Mouse (Mus musculus): ENCODE results near the gene Arid1b. TPM values are rescaled to one million over a fixed set of nuclear protein-coding genes. Genes with fewer than 3 reads are reported as not detected.

Arid1b gene
- polyA plus RNA-seq, 1 experiment = 9.1 TPM

DNA sequence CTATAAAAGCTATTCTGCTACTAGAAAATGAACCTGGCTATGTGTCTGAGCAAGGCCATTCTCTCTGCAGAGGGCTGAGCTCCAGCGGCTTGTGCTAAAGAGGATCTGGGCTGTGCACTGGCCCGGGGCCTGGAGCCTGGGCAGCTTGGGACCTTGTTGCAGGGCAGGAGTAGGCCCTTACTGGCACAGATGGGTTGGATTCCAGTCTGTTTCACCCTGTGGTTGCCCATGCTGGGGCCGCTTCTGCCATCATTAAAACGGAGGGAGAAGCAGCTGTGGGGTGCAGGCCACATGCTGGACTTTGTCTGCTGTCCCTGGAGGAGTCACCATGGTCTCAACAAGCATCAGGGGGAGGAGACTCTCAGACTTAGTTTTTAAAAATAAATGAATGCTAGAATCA lies 303.4 kb downstream of the Arid1b start:
- Histone ChIP-seq H3K4me3 (ENCODE audit: insufficient read depth, poor library complexity, severe bottlenecking) (no peak overlapping the region), H3K36me3 (ENCODE audit: control insufficient read depth, insufficient read depth) (peaks cover 6% of the 10 kb centered on the region), H3K79me2 (ENCODE audit: control insufficient read depth, insufficient read depth) (no peaks in the 10 kb centered on the region), H3K79me3 (ENCODE audit: low read depth) (no peaks in the 10 kb centered on the region), H3ac (ENCODE audit: control insufficient read depth, insufficient read length, low read depth) (no peak overlapping the region), H3K27me3 (ENCODE audit: control insufficient read depth, insufficient read depth, insufficient read length) (no peaks in the 10 kb centered on the region)
- TF ChIP-seq CTCF (IDR thresholded peaks at IDR 0.05; ENCODE audit: control insufficient read depth, insufficient read depth, insufficient read length) (no peak), MYOD1 (IDR thresholded peaks at IDR 0.05; ENCODE audit: control insufficient read depth, insufficient read length, low read depth) (no peak), MAX (IDR thresholded peaks at IDR 0.05) (no peak), FOSL1 (IDR thresholded peaks at IDR 0.05; ENCODE audit: insufficient read depth, low read length, poor library complexity, severe bottlenecking) (no peak), MYOG (IDR thresholded peaks at IDR 0.05; ENCODE audit: control insufficient read depth, extremely low read depth, insufficient read length) (no peak), CEBPB (IDR thresholded peaks at IDR 0.05; ENCODE audit: low read depth) (no peak), USF1 (IDR thresholded peaks at IDR 0.05; ENCODE audit: low read depth) (no peak)

GRCm38 (mm10) chr17:5297984-5298383 lies 303.9 kb downstream of the Arid1b start:
- H3K27me3 ChIP-seq (ENCODE audit: control insufficient read depth, insufficient read depth, insufficient read length) = no peaks in the 10 kb centered on the region
- no peaks in the 10 kb centered on the region for H3K79me2 ChIP-seq (ENCODE audit: control insufficient read depth, insufficient read depth)
- TF ChIP-seq MYOD1 (IDR thresholded peaks at IDR 0.05; ENCODE audit: control insufficient read depth, insufficient read length, low read depth) = no peak
- no peak for TF ChIP-seq CTCF (IDR thresholded peaks at IDR 0.05; ENCODE audit: control insufficient read depth, insufficient read depth, insufficient read length)
- TF ChIP-seq CEBPB (IDR thresholded peaks at IDR 0.05; ENCODE audit: low read depth) = no peak
- no peak for TF ChIP-seq MAX (IDR thresholded peaks at IDR 0.05)
- TF ChIP-seq MYOG (IDR thresholded peaks at IDR 0.05; ENCODE audit: control insufficient read depth, extremely low read depth, insufficient read length) = no peak
- no peaks in the 10 kb centered on the region for H3K79me3 ChIP-seq (ENCODE audit: low read depth)
- no peak overlapping the region for H3ac ChIP-seq (ENCODE audit: control insufficient read depth, insufficient read length, low read depth)
- H3K36me3 ChIP-seq (ENCODE audit: control insufficient read depth, insufficient read depth) = peaks cover 6% of the 10 kb centered on the region
- H3K4me3 ChIP-seq (ENCODE audit: insufficient read depth, poor library complexity, severe bottlenecking) = no peak overlapping the region

GRCm38 (mm10) chr17:5298891-5299559 lies 304.9 kb downstream of the Arid1b start:
- H3K79me3 ChIP-seq (ENCODE audit: low read depth) = no peaks in the 10 kb centered on the region
- TF ChIP-seq MAX (IDR thresholded peaks at IDR 0.05) (no peak), CEBPB (IDR thresholded peaks at IDR 0.05; ENCODE audit: low read depth) (no peak)
- peaks cover 5% of the 10 kb centered on the region for H3K36me3 ChIP-seq (ENCODE audit: control insufficient read depth, insufficient read depth)

GRCm38 (mm10) chr17:5302971-5303746 lies 309.0 kb downstream of the Arid1b start:
- Histone ChIP-seq H3K79me2 (ENCODE audit: control insufficient read depth, insufficient read depth) (no peaks in the 10 kb centered on the region), H3K4me3 (ENCODE audit: insufficient read depth, poor library complexity, severe bottlenecking) (no peak overlapping the region), H3K79me3 (ENCODE audit: low read depth) (no peaks in the 10 kb centered on the region), H3ac (ENCODE audit: control insufficient read depth, insufficient read length, low read depth) (no peak overlapping the region), H3K36me3 (ENCODE audit: control insufficient read depth, insufficient read depth) (no peaks in the 10 kb centered on the region), H3K27me3 (ENCODE audit: control insufficient read depth, insufficient read depth, insufficient read length) (no peaks in the 10 kb centered on the region)
- TF ChIP-seq MYOD1 (IDR thresholded peaks at IDR 0.05; ENCODE audit: control insufficient read depth, insufficient read length, low read depth) (no peak), MAX (IDR thresholded peaks at IDR 0.05) (no peak), MYOG (IDR thresholded peaks at IDR 0.05; ENCODE audit: control insufficient read depth, extremely low read depth, insufficient read length) (no peak), USF1 (IDR thresholded peaks at IDR 0.05; ENCODE audit: low read depth) (no peak), CTCF (IDR thresholded peaks at IDR 0.05; ENCODE audit: control insufficient read depth, insufficient read depth, insufficient read length) (no peak), CEBPB (IDR thresholded peaks at IDR 0.05; ENCODE audit: low read depth) (no peak), FOSL1 (IDR thresholded peaks at IDR 0.05; ENCODE audit: insufficient read depth, low read length, poor library complexity, severe bottlenecking) (no peak)

More at GRCm38 (mm10) chr17:5298891-5299559, 304.9 kb downstream of the Arid1b start:
- no peak overlapping the region for H3K4me3 ChIP-seq (ENCODE audit: insufficient read depth, poor library complexity, severe bottlenecking)
- H3K79me2 ChIP-seq (ENCODE audit: control insufficient read depth, insufficient read depth) = no peaks in the 10 kb centered on the region
- no peaks in the 10 kb centered on the region for H3K27me3 ChIP-seq (ENCODE audit: control insufficient read depth, insufficient read depth, insufficient read length)
- no peak overlapping the region for H3ac ChIP-seq (ENCODE audit: control insufficient read depth, insufficient read length, low read depth)

GRCm38 (mm10) chr17:5305783-5306477 lies 311.8 kb downstream of the Arid1b start:
- no peak overlapping the region for H3ac ChIP-seq (ENCODE audit: control insufficient read depth, insufficient read length, low read depth)
- H3K79me2 ChIP-seq (ENCODE audit: control insufficient read depth, insufficient read depth) = no peaks in the 10 kb centered on the region
- no peaks in the 10 kb centered on the region for H3K36me3 ChIP-seq (ENCODE audit: control insufficient read depth, insufficient read depth)
- H3K79me3 ChIP-seq (ENCODE audit: low read depth) = no peaks in the 10 kb centered on the region
- H3K27me3 ChIP-seq (ENCODE audit: control insufficient read depth, insufficient read depth, insufficient read length) = no peaks in the 10 kb centered on the region
- H3K4me3 ChIP-seq (ENCODE audit: insufficient read depth, poor library complexity, severe bottlenecking) = no peak overlapping the region
- no peak for TF ChIP-seq FOSL1 (IDR thresholded peaks at IDR 0.05; ENCODE audit: insufficient read depth, low read length, poor library complexity, severe bottlenecking)
- no peak for TF ChIP-seq MYOD1 (IDR thresholded peaks at IDR 0.05; ENCODE audit: control insufficient read depth, insufficient read length, low read depth)
- TF ChIP-seq CTCF (IDR thresholded peaks at IDR 0.05; ENCODE audit: control insufficient read depth, insufficient read depth, insufficient read length) = no peak
- TF ChIP-seq CEBPB (IDR thresholded peaks at IDR 0.05; ENCODE audit: low read depth) = no peak
- TF ChIP-seq MYOG (IDR thresholded peaks at IDR 0.05; ENCODE audit: control insufficient read depth, extremely low read depth, insufficient read length) = no peak
- no peak for TF ChIP-seq USF1 (IDR thresholded peaks at IDR 0.05; ENCODE audit: low read depth)
- no peak for TF ChIP-seq MAX (IDR thresholded peaks at IDR 0.05)
